In genomic region chr15:89314511-89315189, GRCm38 (mm10) we compare ENCODE assay signal across 8 mouse cellular contexts. TPM values are rescaled to one million over a fixed set of nuclear protein-coding genes. Genes with fewer than 3 reads are reported as not detected.
DNase-seq lines count a peak whose midpoint lies in the region; ATAC-seq and TF ChIP-seq lines count a peak whose summit lies in the region.

No protein-coding gene starts in this region.

- intact Hi-C loops in left cerebral cortex, adult 2 months (cut with DNase I) = loop anchor here (1.0 to 2.0 kb wide), 2 partner anchors 40 to 59 kb away; partner anchors contain the start of genes Lmf2, Ncaph2 and Sco2

- H3K36me3 ChIP-seq in embryonic facial prominence, embryonic 11.5 days (replicated peaks; ENCODE audit: control insufficient read depth, insufficient read depth, low read depth, low read length) = no peaks in the 10 kb centered on the region
- H3K36me3 ChIP-seq in hindbrain, embryonic 14.5 days (replicated peaks; ENCODE audit: control insufficient read depth, insufficient read depth) = no peaks in the 10 kb centered on the region
- H3K36me3 ChIP-seq in liver, adult 2 months (ENCODE audit: control insufficient read depth, insufficient read depth, low read length) = no peaks in the 10 kb centered on the region
- H3K36me3 ChIP-seq in neural tube, embryonic 14.5 days (ENCODE audit: control insufficient read depth, insufficient read depth, low read length) = no peaks in the 10 kb centered on the region

- no peak for TF ChIP-seq POLR2A in liver, adult 2 months (IDR thresholded peaks at IDR 0.05; ENCODE audit: extremely low read depth, insufficient read depth, low read length)

- TF ChIP-seq CTCF in left cerebral cortex, adult 2 months (IDR thresholded peaks at IDR 0.05) = no peak; the same call in none of the 2 replicates
- TF ChIP-seq CTCF in Patski (IDR thresholded peaks at IDR 0.05) = no peak
- TF ChIP-seq CTCF in liver, adult 2 months (IDR thresholded peaks at IDR 0.05; ENCODE audit: low read depth, low read length) = no peak

- peak; percentile 17 for ATAC-seq in Patski
- no peak; the same call in none of the 2 replicates for ATAC-seq in embryonic facial prominence, embryonic 11.5 days (replicated peaks; ENCODE audit: insufficient number of reproducible peaks, low FRiP score, low TSS enrichment, low read depth)
- ATAC-seq in hindbrain, embryonic 14.5 days (ENCODE audit: low FRiP score) = peak; percentile 19; the same call in 1 of the 2 replicates
- ATAC-seq in neural tube, embryonic 14.5 days (ENCODE audit: low read depth) = peak; percentile 29; the same call in 1 of the 2 replicates

- H3K4me3 ChIP-seq in left cerebral cortex, adult 2 months = peak overlapping the region; percentile 97
- peak overlapping the region; percentile 97 for H3K4me3 ChIP-seq in embryonic facial prominence, embryonic 11.5 days (ENCODE audit: low read depth, low read length)
- peak overlapping the region; percentile 99 for H3K4me3 ChIP-seq in hindbrain, embryonic 14.5 days (replicated peaks; ENCODE audit: low read length)
- H3K4me3 ChIP-seq in liver, adult 2 months (ENCODE audit: insufficient read depth, low read depth, low read length) = peak overlapping the region; percentile 96
- peak overlapping the region; percentile 97 for H3K4me3 ChIP-seq in neural tube, embryonic 14.5 days (ENCODE audit: low read depth, low read length)

- POLR2A ChIA-PET in Patski (lab: Charles Lee) = interaction anchor here (0.9 to 1.6 kb wide), 2 partner anchors 10 to 11 kb away, joined by 3 to 5 read pairs; no protein-coding TSS in a partner anchor

- CTCF ChIA-PET in Patski (lab: Charles Lee) = interaction anchor here (1.3 kb wide), 1 partner anchor 24 kb away, joined by 4 read pairs; no protein-coding TSS in a partner anchor

- 0 out of 2 replicates have a peak, but pooled peaks cover 4% of the 10 kb centered on the region for H3K4me1 ChIP-seq in embryonic facial prominence, embryonic 11.5 days (ENCODE audit: control insufficient read depth, insufficient read depth, low read length)
- peaks cover 33% of the 10 kb centered on the region for H3K4me1 ChIP-seq in hindbrain, embryonic 14.5 days (replicated peaks; ENCODE audit: control insufficient read depth, insufficient read depth, low read length)
- peaks cover 14% of the 10 kb centered on the region for H3K4me1 ChIP-seq in liver, adult 2 months (ENCODE audit: control insufficient read depth, insufficient read depth, low read length)
- H3K4me1 ChIP-seq in neural tube, embryonic 14.5 days (ENCODE audit: control insufficient read depth, insufficient read depth, low read length) = peaks cover 16% of the 10 kb centered on the region

- peaks cover 48% of the 10 kb centered on the region for H3K79me2 ChIP-seq in liver, adult 2 months (ENCODE audit: control insufficient read depth, insufficient read depth, low read length)

- H3K27ac ChIP-seq in left cerebral cortex, adult 2 months = peak overlapping the region; percentile 77
- H3K27ac ChIP-seq in embryonic facial prominence, embryonic 11.5 days (replicated peaks; ENCODE audit: low read depth, low read length) = no peak overlapping the region
- H3K27ac ChIP-seq in hindbrain, embryonic 14.5 days = peak overlapping the region; percentile 54
- 0 out of 2 replicates have a peak overlapping the region, but pooled peaks have one; percentile 26 for H3K27ac ChIP-seq in liver, adult 2 months (replicated peaks; ENCODE audit: insufficient read depth, low read depth, low read length)
- peak overlapping the region; percentile 34; the same call in 1 of the 2 replicates for H3K27ac ChIP-seq in neural tube, embryonic 14.5 days (ENCODE audit: low read depth, low read length)

- H3K4me2 ChIP-seq in embryonic facial prominence, embryonic 11.5 days (ENCODE audit: low read depth, low read length) = peak overlapping the region; percentile 75
- peak overlapping the region; percentile 80 for H3K4me2 ChIP-seq in hindbrain, embryonic 14.5 days (replicated peaks)
- peak overlapping the region; percentile 79 for H3K4me2 ChIP-seq in neural tube, embryonic 14.5 days (ENCODE audit: low read depth, low read length)

- H3K9me3 ChIP-seq in embryonic facial prominence, embryonic 11.5 days (replicated peaks; ENCODE audit: control insufficient read depth, low read length) = no peaks in the 10 kb centered on the region
- H3K9me3 ChIP-seq in hindbrain, embryonic 14.5 days (ENCODE audit: control insufficient read depth, low read length) = no peaks in the 10 kb centered on the region
- H3K9me3 ChIP-seq in neural tube, embryonic 14.5 days (ENCODE audit: control insufficient read depth, low read length) = no peaks in the 10 kb centered on the region

- H3K9ac ChIP-seq in embryonic facial prominence, embryonic 11.5 days (replicated peaks; ENCODE audit: low read length) = peak overlapping the region; percentile 90
- H3K9ac ChIP-seq in hindbrain, embryonic 14.5 days = peak overlapping the region; percentile 91
- H3K9ac ChIP-seq in liver, adult 2 months (ENCODE audit: low read depth, low read length) = peak overlapping the region; percentile 97
- peak overlapping the region; percentile 88 for H3K9ac ChIP-seq in neural tube, embryonic 14.5 days (replicated peaks; ENCODE audit: low read depth, low read length)

- no peaks in the 10 kb centered on the region for H3K27me3 ChIP-seq in Patski
- no peaks in the 10 kb centered on the region for H3K27me3 ChIP-seq in embryonic facial prominence, embryonic 11.5 days (ENCODE audit: control insufficient read depth, insufficient read depth, low read length)
- H3K27me3 ChIP-seq in hindbrain, embryonic 14.5 days (ENCODE audit: control insufficient read depth, insufficient read depth, low read length) = no peaks in the 10 kb centered on the region
- no peaks in the 10 kb centered on the region for H3K27me3 ChIP-seq in liver, adult 2 months (ENCODE audit: control insufficient read depth, insufficient read depth, low read length)
- H3K27me3 ChIP-seq in neural tube, embryonic 14.5 days (ENCODE audit: control insufficient read depth, insufficient read depth, low read length) = no peaks in the 10 kb centered on the region

- in situ Hi-C loops in Patski (cut with MboI; ENCODE audit: low pct_unique_long_range_greater_than_20kb) = no loop called here

- under 1% methylated on average over 51 of the region's 58 CpGs for WGBS in embryonic facial prominence, embryonic 11.5 days
- under 1% methylated on average over 58 of the region's 58 CpGs for WGBS in hindbrain, embryonic 14.5 days
- under 1% methylated on average over 58 of the region's 58 CpGs for WGBS in liver, adult 2 months
- under 1% methylated on average over 55 of the region's 58 CpGs for WGBS in neural tube, embryonic 14.5 days

- DNase-seq in left cerebral cortex, adult 2 months (ENCODE audit: extremely low spot score in 1 of 2, low spot score in 2 of 2) = peak in 1 of 2 experiments; percentile 34
- DNase-seq in left cerebral cortex, adult 8-10 months (ENCODE audit: low spot score in 2 of 2) = no peak
- DNase-seq in Patski (ENCODE audit: low read depth, low spot score) = no peak
- DNase-seq in embryonic facial prominence, embryonic 11.5 days (ENCODE audit: low spot score) = peak; percentile 23
- no peak for DNase-seq in hindbrain, embryonic 14.5 days (ENCODE audit: low spot score)
- DNase-seq in liver, adult 2 months (ENCODE audit: extremely low read depth, low read depth, low spot score) = no peak
- no peak for DNase-seq in layer of hippocampus, adult 9-11 months

RNA-seq across cellular contexts. Expression of gene Sbf1, which starts 0.5 kb away (rescaled TPM):
- 100 to 1,000 TPM; 244 to 245 TPM for total RNA-seq in left cerebral cortex, adult 2 months (2021)
- 100 to 1,000 TPM; 230 to 240 (median 238) TPM for total RNA-seq in left cerebral cortex, adult 8-10 months (2022)
- polyA plus RNA-seq in Patski (2021) = 150 TPM
- polyA plus RNA-seq in embryonic facial prominence, embryonic 11.5 days (2014; fragmentation: Nextera tagmentation; extraction: Ambion mirVana) = 39.0 and 49.7 TPM in 2 replicates
- polyA plus RNA-seq in hindbrain, embryonic 14.5 days (2014; fragmentation: Nextera tagmentation; extraction: Ambion mirVana) = 99.8 and 105 TPM in 2 replicates
- total RNA-seq in liver, adult 2 months (2014; rRNA removed) = 22.3 and 32.7 TPM in 2 replicates
- polyA plus RNA-seq in liver, adult 2 months (2012; rRNA removed) = 75.5 and 99.0 TPM in 2 replicates
- 108 and 122 TPM in 2 replicates for polyA plus RNA-seq in neural tube, embryonic 14.5 days (2014; fragmentation: Nextera tagmentation; extraction: Ambion mirVana)

RNA-seq across cellular contexts. Expression of gene Adm2, which starts 7.9 kb away (rescaled TPM):
- total RNA-seq in left cerebral cortex, adult 2 months (2021) = not detected
- total RNA-seq in left cerebral cortex, adult 8-10 months (2022) = not detected
- polyA plus RNA-seq in Patski (2021) = 0.14 TPM
- polyA plus RNA-seq in embryonic facial prominence, embryonic 11.5 days (2014; fragmentation: Nextera tagmentation; extraction: Ambion mirVana) = 0.26 TPM in 1 of 2 replicates, not detected in the other
- polyA plus RNA-seq in hindbrain, embryonic 14.5 days (2014; fragmentation: Nextera tagmentation; extraction: Ambion mirVana) = not detected in 2 replicates
- total RNA-seq in liver, adult 2 months (2014; rRNA removed) = not detected in 2 replicates
- polyA plus RNA-seq in liver, adult 2 months (2012; rRNA removed) = not detected in 2 replicates
- polyA plus RNA-seq in neural tube, embryonic 14.5 days (2014; fragmentation: Nextera tagmentation; extraction: Ambion mirVana) = not detected in 2 replicates

RNA-seq across cellular contexts. Expression of gene Miox, which starts 19.5 kb away (rescaled TPM):
- total RNA-seq in left cerebral cortex, adult 2 months (2021) = not detected
- total RNA-seq in left cerebral cortex, adult 8-10 months (2022) = not detected
- not detected for polyA plus RNA-seq in Patski (2021)
- polyA plus RNA-seq in embryonic facial prominence, embryonic 11.5 days (2014; fragmentation: Nextera tagmentation; extraction: Ambion mirVana) = not detected in 2 replicates
- polyA plus RNA-seq in hindbrain, embryonic 14.5 days (2014; fragmentation: Nextera tagmentation; extraction: Ambion mirVana) = not detected in 2 replicates
- 0.28 and 0.54 TPM in 2 replicates for total RNA-seq in liver, adult 2 months (2014; rRNA removed)
- polyA plus RNA-seq in liver, adult 2 months (2012; rRNA removed) = 0.31 and 0.32 TPM in 2 replicates
- not detected in 2 replicates for polyA plus RNA-seq in neural tube, embryonic 14.5 days (2014; fragmentation: Nextera tagmentation; extraction: Ambion mirVana)

RNA-seq across cellular contexts. Expression of gene Lmf2, which starts 40.8 kb away (rescaled TPM):
- total RNA-seq in left cerebral cortex, adult 2 months (2021) = 10 to 100 TPM; 18.8 to 19.8 TPM
- total RNA-seq in left cerebral cortex, adult 8-10 months (2022) = 10 to 100 TPM; 15.7 to 22.6 (median 19.9) TPM
- 65.9 TPM for polyA plus RNA-seq in Patski (2021)
- 21.6 and 33.5 TPM in 2 replicates for polyA plus RNA-seq in embryonic facial prominence, embryonic 11.5 days (2014; fragmentation: Nextera tagmentation; extraction: Ambion mirVana)
- 24.2 and 24.6 TPM in 2 replicates for polyA plus RNA-seq in hindbrain, embryonic 14.5 days (2014; fragmentation: Nextera tagmentation; extraction: Ambion mirVana)
- total RNA-seq in liver, adult 2 months (2014; rRNA removed) = 4.3 and 8.0 TPM in 2 replicates
- 20.8 and 21.3 TPM in 2 replicates for polyA plus RNA-seq in liver, adult 2 months (2012; rRNA removed)
- polyA plus RNA-seq in neural tube, embryonic 14.5 days (2014; fragmentation: Nextera tagmentation; extraction: Ambion mirVana) = 19.8 and 28.6 TPM in 2 replicates

RNA-seq across cellular contexts. Expression of gene Ncaph2, which starts 40.9 kb away (rescaled TPM):
- total RNA-seq in left cerebral cortex, adult 2 months (2021) = 100 to 1,000 TPM; 108 TPM
- 100 to 1,000 TPM in 3 of 4 experiments, 10 to 100 TPM in 1; 98.3 to 110 (median 107) TPM for total RNA-seq in left cerebral cortex, adult 8-10 months (2022)
- polyA plus RNA-seq in Patski (2021) = 106 TPM
- polyA plus RNA-seq in embryonic facial prominence, embryonic 11.5 days (2014; fragmentation: Nextera tagmentation; extraction: Ambion mirVana) = 158 and 171 TPM in 2 replicates
- 94.7 and 112 TPM in 2 replicates for polyA plus RNA-seq in hindbrain, embryonic 14.5 days (2014; fragmentation: Nextera tagmentation; extraction: Ambion mirVana)
- total RNA-seq in liver, adult 2 months (2014; rRNA removed) = 26.9 and 31.7 TPM in 2 replicates
- polyA plus RNA-seq in liver, adult 2 months (2012; rRNA removed) = 52.1 and 63.9 TPM in 2 replicates
- polyA plus RNA-seq in neural tube, embryonic 14.5 days (2014; fragmentation: Nextera tagmentation; extraction: Ambion mirVana) = 89.5 and 90.2 TPM in 2 replicates
